Mouse (Mus musculus) neural tube, embryonic 12.5 days (tissue): ENCODE data around the gene Pnpla5. TPM values are rescaled to one million over a fixed set of nuclear protein-coding genes. Genes with fewer than 3 reads are reported as not detected.
"Not testable (repeated sequence)": the region's sequence is repeated elsewhere in the genome, so short reads cannot be mapped to it uniquely, and the experiment has no call there.

Experiments
- ATAC-seq: fragments of 200-750 bp; cut with Nextera tagmentation; 2 replicates; pipeline ENCODE4 v1.8.0; 2017; ENCODE audit warnings: low read depth, mild to moderate bottlenecking, moderate TSS enrichment, moderate library complexity; ENCODE audit not compliant: low FRiP score
- H3K27ac ChIP-seq: fragments of 300-500 bp; sonication (generic); 2 replicates; pipeline ENCODE4 v1.5.1; 2016
- H3K27me3 ChIP-seq: fragments of 300-500 bp; sonication (generic); replicated peaks from 2 replicates; pipeline ENCODE4 v1.6.1; 2016; ENCODE audit warnings: mild to moderate bottlenecking
- H3K36me3 ChIP-seq: fragments of 300-500 bp; sonication (generic); 2 replicates; pipeline ENCODE4 v1.6.1; 2016; ENCODE audit warnings: mild to moderate bottlenecking
- H3K4me1 ChIP-seq: fragments of 300-500 bp; sonication (generic); 2 replicates; pipeline ENCODE4 v1.6.1; 2016
- H3K4me2 ChIP-seq: fragments of 300-500 bp; sonication (generic); replicated peaks from 2 replicates; pipeline ENCODE4 v1.6.1; 2016; ENCODE audit warnings: mild to moderate bottlenecking
- H3K4me3 ChIP-seq: fragments of 300-500 bp; sonication (generic); 2 replicates; pipeline ENCODE4 v1.5.1; 2016
- H3K9ac ChIP-seq: fragments of 300-500 bp; sonication (generic); 2 replicates; pipeline ENCODE4 v1.6.1; 2016; ENCODE audit warnings: mild to moderate bottlenecking
- H3K9me3 ChIP-seq: fragments of 300-500 bp; sonication (generic); 2 replicates; pipeline ENCODE4 v1.6.1; 2016; ENCODE audit warnings: mild to moderate bottlenecking
- WGBS: fragments of 180-500 bp; shearing (Covaris S2); methylation state at CpG from one replicate; pipeline ENCODE4 v1.1.7; 2016; 5-methylcytosine and 5-hydroxymethylcytosine counted together
- polyA plus RNA-seq: library from polyadenylated mRNA; unstranded; fragments of >200 nt; fragmentation: Nextera tagmentation; extraction: Ambion mirVana; gene quantifications from 2 replicates; pipeline ENCODE4 v1.2.1, GENCODE M21; 2016

Pnpla5 gene
- polyA plus RNA-seq, 1 experiment from 2014 or later, result not detected

GRCm38 (mm10) chr15:84113873-84114272, 9.1 kb downstream of the Pnpla5 start:
- WGBS, result 82% methylated on average over 6 of the region's 6 CpGs
- H3K27ac ChIP-seq, result no peak overlapping the region

GRCm38 (mm10) chr15:84108899-84109298, 14.1 kb downstream of the Pnpla5 start:
- no peaks in the 10 kb centered on the region for H3K36me3 ChIP-seq
- no peaks in the 10 kb centered on the region for H3K9me3 ChIP-seq
- 9% methylated on average over 13 of the region's 13 CpGs for WGBS
- H3K4me3 ChIP-seq, result no peak overlapping the region
- no peak overlapping the region for H3K4me2 ChIP-seq
- peaks cover 39% of the 10 kb centered on the region for H3K27me3 ChIP-seq
- ATAC-seq, result no peak
- no peaks in the 10 kb centered on the region for H3K4me1 ChIP-seq
- no peak overlapping the region for H3K27ac ChIP-seq
- no peak overlapping the region for H3K9ac ChIP-seq

More at GRCm38 (mm10) chr15:84113873-84114272, 9.1 kb downstream of the Pnpla5 start:
- Histone ChIP-seq H3K9me3 (no peaks in the 10 kb centered on the region), H3K4me2 (no peak overlapping the region), H3K4me3 (no peak overlapping the region), H3K4me1 (no peaks in the 10 kb centered on the region), H3K9ac (no peak overlapping the region), H3K27me3 (no peaks in the 10 kb centered on the region), H3K36me3 (no peaks in the 10 kb centered on the region)
- no peak for ATAC-seq

DNA sequence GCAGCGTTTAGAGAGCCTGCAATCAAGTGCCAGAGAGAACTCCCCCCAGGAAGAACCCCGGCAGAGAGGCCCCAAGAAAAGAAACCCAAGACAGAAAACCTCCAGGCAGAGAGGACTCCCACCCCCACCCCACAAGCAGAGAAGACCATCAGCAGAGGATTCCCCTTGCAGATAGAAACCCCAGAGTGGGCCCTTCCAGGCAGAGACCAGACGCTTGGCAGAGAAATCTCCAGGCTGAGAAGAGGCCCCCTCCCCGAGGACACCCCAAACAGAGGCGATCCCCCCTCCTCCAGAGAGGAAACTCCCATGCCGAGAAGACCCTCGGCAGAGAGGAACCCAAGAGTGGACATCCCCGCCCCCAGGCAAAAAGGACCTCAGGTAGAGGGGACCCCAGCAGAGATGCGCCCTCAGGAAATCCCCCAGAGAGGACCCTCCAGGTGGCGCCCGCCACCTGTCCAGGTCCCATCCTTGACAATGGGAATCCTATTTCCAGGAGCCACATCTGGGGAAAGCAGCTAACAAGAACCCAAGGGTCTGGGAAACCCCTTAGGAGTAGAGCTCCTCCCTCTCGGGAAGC, 17.0 kb downstream of the Pnpla5 start:
- no peak overlapping the region for H3K27ac ChIP-seq
- H3K9ac ChIP-seq, result peak overlapping the region; percentile 42
- no peak for ATAC-seq
- no peaks in the 10 kb centered on the region for H3K36me3 ChIP-seq
- no peaks in the 10 kb centered on the region for H3K4me1 ChIP-seq
- 10% methylated on average over 12 of the region's 12 CpGs for WGBS
- peak overlapping the region; percentile 85 for H3K4me2 ChIP-seq
- H3K4me3 ChIP-seq, result peak overlapping the region; percentile 51
- H3K27me3 ChIP-seq, result peaks cover 44% of the 10 kb centered on the region
- H3K9me3 ChIP-seq, result no peaks in the 10 kb centered on the region

DNA sequence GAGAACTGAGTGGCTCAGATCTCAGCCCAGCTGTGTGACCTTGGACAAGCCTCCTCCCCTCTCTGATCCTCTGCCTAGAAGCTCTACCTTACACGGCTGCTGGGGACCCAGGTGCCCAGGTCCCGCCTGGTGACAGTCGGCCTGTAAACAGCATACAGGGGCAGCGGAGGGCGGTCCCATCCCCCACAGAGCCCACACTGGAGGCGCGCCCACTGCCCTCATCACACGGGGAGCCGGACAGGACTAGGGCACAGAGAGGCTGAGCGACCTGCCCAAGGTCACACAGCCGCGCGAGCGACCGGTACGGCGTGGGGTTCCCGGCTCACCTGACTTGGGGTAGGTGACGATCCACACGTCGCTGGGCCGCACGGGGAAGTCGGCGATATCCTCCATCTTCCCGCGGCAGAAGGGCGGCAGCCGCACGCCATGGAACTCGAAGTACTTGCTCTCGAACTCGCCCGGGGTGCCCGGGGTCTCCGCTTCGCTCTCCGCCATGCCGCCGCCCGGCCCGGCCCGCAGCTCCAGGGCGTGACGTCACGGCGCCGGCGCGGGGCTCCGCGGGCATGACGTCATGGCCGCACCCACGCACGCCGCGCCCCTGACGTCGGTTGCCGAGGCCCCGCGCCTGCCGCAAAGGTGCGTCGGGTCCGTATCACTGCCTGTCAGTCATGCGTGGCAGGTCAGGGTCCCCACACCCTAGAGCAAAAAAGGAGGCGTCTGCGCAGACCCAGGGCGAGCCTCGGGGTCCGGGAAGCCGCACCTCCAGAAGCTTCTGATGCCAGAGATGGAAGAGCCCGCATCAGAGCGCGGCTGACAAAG, 17.7 kb downstream of the Pnpla5 start, which contains the start of gene Sult4a1:
Gene Sult4a1, minus strand, starts transcription at position 650 of the 819 bp plus-strand sequence.
- H3K9ac ChIP-seq, result peak within 1 kb of the TSS; percentile 42
- no peak within 1 kb of the TSS for H3K27ac ChIP-seq
- peak within 1 kb of the TSS; percentile 85 for H3K4me2 ChIP-seq
- peak; percentile 72 for ATAC-seq
- H3K9me3 ChIP-seq, result no peaks in the 10 kb centered on the region
- no peaks in the 10 kb centered on the region for H3K36me3 ChIP-seq
- peaks cover 44% of the 10 kb centered on the region for H3K27me3 ChIP-seq
- WGBS, result under 1% methylated on average over 77 of the region's 77 CpGs
- H3K4me1 ChIP-seq, result no peaks in the 10 kb centered on the region
- peak within 1 kb of the TSS; percentile 51 for H3K4me3 ChIP-seq

GRCm38 (mm10) chr15:84104626-84105025, 18.3 kb downstream of the Pnpla5 start:
- Histone ChIP-seq H3K9ac (no peak overlapping the region), H3K27me3 (peaks cover 44% of the 10 kb centered on the region), H3K4me3 (peak overlapping the region; percentile 51), H3K4me1 (no peaks in the 10 kb centered on the region), H3K4me2 (peak overlapping the region; percentile 85), H3K36me3 (no peaks in the 10 kb centered on the region), H3K9me3 (no peaks in the 10 kb centered on the region), H3K27ac (no peak overlapping the region)
- WGBS, result 87% methylated on average over 7 of the region's 7 CpGs
- ATAC-seq, result no peak

DNA sequence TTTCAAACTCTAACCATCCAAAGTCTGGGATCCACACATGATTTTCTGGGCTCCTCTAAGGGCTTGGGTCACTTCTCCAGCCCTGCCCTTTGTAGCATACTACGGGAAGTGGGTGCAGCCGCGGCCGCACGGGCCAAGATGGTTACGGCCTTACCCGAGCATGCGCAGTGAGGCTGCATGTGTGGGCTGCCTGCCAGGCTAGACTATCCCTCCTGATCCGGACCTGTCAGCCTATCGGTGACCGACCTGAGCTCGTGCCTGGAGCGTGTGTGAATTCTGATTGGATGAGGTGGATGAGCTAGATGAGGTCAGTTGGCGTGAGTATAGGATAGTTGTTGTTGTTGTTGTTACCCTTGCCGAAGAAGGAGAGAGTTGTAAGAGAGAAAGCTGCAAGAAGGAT, 25.4 kb downstream of the Pnpla5 start:
- H3K4me1 ChIP-seq, H3K27ac ChIP-seq, H3K36me3 ChIP-seq, H3K27me3 ChIP-seq, H3K4me2 ChIP-seq, H3K9ac ChIP-seq, ATAC-seq, H3K4me3 ChIP-seq, H3K9me3 ChIP-seq: not testable (repeated sequence)
- 88% methylated on average over 15 of the region's 15 CpGs for WGBS

- Histone ChIP-seq H3K9ac (no peak overlapping the region), H3K4me3 (no peak overlapping the region), H3K27me3 (no peaks in the 10 kb centered on the region), H3K4me2 (no peak overlapping the region), H3K27ac (no peak overlapping the region), H3K9me3 (no peaks in the 10 kb centered on the region), H3K36me3 (no peaks in the 10 kb centered on the region), H3K4me1 (no peaks in the 10 kb centered on the region)
- ATAC-seq, result no peak
- 91% methylated on average over 8 of the region's 8 CpGs for WGBS
These were observed 26.9 kb downstream of the Pnpla5 start for GRCm38 (mm10) chr15:84096051-84096450.

DNA sequence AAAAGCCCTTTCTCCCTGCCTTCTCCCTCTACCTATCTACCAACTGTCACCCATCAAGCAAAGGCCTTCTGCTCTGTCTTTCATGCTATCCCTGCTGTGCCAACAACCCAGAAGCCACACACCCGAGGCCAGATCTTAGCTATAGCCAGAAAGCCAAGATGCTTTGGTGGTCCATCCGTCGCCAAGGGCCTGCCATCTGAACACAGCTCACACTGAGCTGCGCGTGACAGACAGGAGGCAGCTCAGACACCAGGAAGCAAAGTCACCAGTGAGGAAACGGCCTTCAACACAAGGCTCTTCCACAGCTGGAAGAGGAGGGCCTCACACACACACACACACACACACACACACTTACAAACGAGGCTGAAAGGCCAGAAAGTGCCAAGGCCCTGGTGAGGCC, 28.1 kb downstream of the Pnpla5 start:
- no peaks in the 10 kb centered on the region for H3K36me3 ChIP-seq
- no peak overlapping the region for H3K9ac ChIP-seq
- H3K4me1 ChIP-seq, result no peaks in the 10 kb centered on the region
- WGBS, result 73% methylated on average over 7 of the region's 7 CpGs
- no peak overlapping the region for H3K27ac ChIP-seq
- no peak for ATAC-seq
- H3K4me2 ChIP-seq, result no peak overlapping the region
- no peak overlapping the region for H3K4me3 ChIP-seq
- H3K27me3 ChIP-seq, result no peaks in the 10 kb centered on the region
- no peaks in the 10 kb centered on the region for H3K9me3 ChIP-seq

- WGBS, result 28% methylated on average over 9 of the region's 9 CpGs
- Histone ChIP-seq H3K27me3 (no peaks in the 10 kb centered on the region), H3K4me1 (peaks cover 7% of the 10 kb centered on the region; the same call in 1 of the 2 replicates), H3K4me3 (no peak overlapping the region), H3K36me3 (no peaks in the 10 kb centered on the region), H3K9ac (no peak overlapping the region), H3K4me2 (no peak overlapping the region), H3K27ac (no peak overlapping the region), H3K9me3 (no peaks in the 10 kb centered on the region)
- ATAC-seq, result no peak
These were observed 36.2 kb downstream of the Pnpla5 start for GRCm38 (mm10) chr15:84086775-84087174.

- Histone ChIP-seq H3K9ac (no peak overlapping the region), H3K9me3 (no peaks in the 10 kb centered on the region), H3K4me1 (peaks cover 7% of the 10 kb centered on the region; the same call in 1 of the 2 replicates), H3K27ac (no peak overlapping the region), H3K4me3 (no peak overlapping the region), H3K4me2 (no peak overlapping the region), H3K36me3 (no peaks in the 10 kb centered on the region), H3K27me3 (no peaks in the 10 kb centered on the region)
- whole genome bisulfite sequencing, result 44% methylated on average over 12 of the region's 12 CpGs
- no peak for ATAC-seq
These were observed 36.6 kb downstream of the Pnpla5 start for GRCm38 (mm10) chr15:84086364-84086763.

GRCm38 (mm10) chr15:84080069-84080468, 42.9 kb downstream of the Pnpla5 start:
- no peak for ATAC-seq
- Histone ChIP-seq H3K4me1 (no peaks in the 10 kb centered on the region), H3K36me3 (no peaks in the 10 kb centered on the region)

DNA sequence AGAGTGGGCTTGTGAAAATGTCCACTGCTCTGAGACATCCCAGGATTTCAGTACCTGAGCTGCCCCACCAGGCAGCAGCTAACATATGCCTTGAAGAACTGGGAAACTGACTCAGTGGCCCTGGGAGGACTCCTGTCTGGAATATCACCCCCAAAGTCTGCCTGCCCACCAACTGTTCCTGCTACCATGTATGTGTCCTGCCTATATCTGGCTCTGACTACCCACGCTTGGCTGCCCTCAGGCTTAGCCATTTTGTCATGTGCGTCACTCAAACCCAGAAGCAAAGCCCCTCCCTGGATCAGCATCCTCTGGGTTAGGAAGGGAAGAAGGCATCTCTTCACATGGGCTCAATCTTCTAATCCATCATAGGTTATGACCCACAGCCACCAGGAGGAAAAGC, 43.5 kb downstream of the Pnpla5 start:
- Histone ChIP-seq H3K27ac (no peak overlapping the region), H3K9me3 (no peaks in the 10 kb centered on the region), H3K9ac (no peak overlapping the region), H3K4me3 (no peak overlapping the region), H3K4me1 (peaks cover 4% of the 10 kb centered on the region), H3K27me3 (peaks cover 4% of the 10 kb centered on the region; the same call in 1 of the 2 replicates), H3K4me2 (no peak overlapping the region), H3K36me3 (no peaks in the 10 kb centered on the region)
- 92% methylated on average over 2 of the region's 2 CpGs for WGBS
- ATAC-seq, result no peak

More at GRCm38 (mm10) chr15:84080069-84080468, 42.9 kb downstream of the Pnpla5 start:
- Histone ChIP-seq H3K27me3 (peaks cover 4% of the 10 kb centered on the region; the same call in 1 of the 2 replicates), H3K4me2 (no peak overlapping the region), H3K27ac (no peak overlapping the region), H3K9ac (no peak overlapping the region), H3K9me3 (no peaks in the 10 kb centered on the region), H3K4me3 (no peak overlapping the region)
- WGBS, result 90% methylated on average over 7 of the region's 7 CpGs
